Mouse (Mus musculus): ENCODE measurements around the gene Slc13a5. TPM values are rescaled to one million over a fixed set of nuclear protein-coding genes. Genes with fewer than 3 reads are reported as not detected.

Slc13a5 gene
- polyA plus RNA-seq, 1 experiment from 2014 or later = 2.0 TPM

- 81% methylated on average over 8 of the region's 8 CpGs for WGBS
- no peak for ATAC-seq (ENCODE audit: low FRiP score, low read depth)
- no peak overlapping the region for H3K4me3 ChIP-seq
Measured at GRCm38 (mm10) chr11:72245196-72245753, 21.7 kb downstream of the Slc13a5 start.

GRCm38 (mm10) chr11:72240062-72240860, 26.8 kb downstream of the Slc13a5 start:
- H3K4me1 ChIP-seq (replicated peaks) = no peaks in the 10 kb centered on the region
- no peaks in the 10 kb centered on the region for H3K27me3 ChIP-seq
- H3K36me3 ChIP-seq = no peaks in the 10 kb centered on the region
- H3K9me3 ChIP-seq = no peaks in the 10 kb centered on the region
- ATAC-seq (ENCODE audit: low FRiP score, low read depth) = no peak
- no peak overlapping the region for H3K9ac ChIP-seq
- WGBS = 73% methylated on average over 4 of the region's 4 CpGs
- no peak overlapping the region for H3K4me3 ChIP-seq
- no peak overlapping the region for H3K27ac ChIP-seq (replicated peaks)
- no peak overlapping the region for H3K4me2 ChIP-seq

More at GRCm38 (mm10) chr11:72245196-72245753, 21.7 kb downstream of the Slc13a5 start:
- no peak overlapping the region for H3K27ac ChIP-seq (replicated peaks)
- no peak overlapping the region for H3K9ac ChIP-seq
- no peaks in the 10 kb centered on the region for H3K36me3 ChIP-seq
- no peaks in the 10 kb centered on the region for H3K27me3 ChIP-seq
- no peaks in the 10 kb centered on the region for H3K9me3 ChIP-seq
- no peak overlapping the region for H3K4me2 ChIP-seq
- H3K4me1 ChIP-seq (replicated peaks) = no peaks in the 10 kb centered on the region

GRCm38 (mm10) chr11:72234013-72234412, 33.0 kb downstream of the Slc13a5 start:
- Histone ChIP-seq H3K27ac (replicated peaks) (no peak overlapping the region), H3K36me3 (no peaks in the 10 kb centered on the region), H3K9ac (no peak overlapping the region), H3K4me3 (no peak overlapping the region), H3K4me2 (no peak overlapping the region), H3K27me3 (no peaks in the 10 kb centered on the region), H3K4me1 (replicated peaks) (0 out of 2 replicates have a peak, but pooled peaks cover 4% of the 10 kb centered on the region), H3K9me3 (no peaks in the 10 kb centered on the region)
- WGBS = 60% methylated on average over 5 of the region's 5 CpGs
- ATAC-seq (ENCODE audit: low FRiP score, low read depth) = 0 out of 2 replicates have a peak, but pooled peaks have one; percentile 30

GRCm38 (mm10) chr11:72232991-72233390, 34.0 kb downstream of the Slc13a5 start:
- WGBS = 70% methylated on average over 1 of the region's 1 CpGs
- H3K27ac ChIP-seq (replicated peaks) = no peak overlapping the region
- H3K4me3 ChIP-seq = no peak overlapping the region
- no peaks in the 10 kb centered on the region for H3K36me3 ChIP-seq
- no peak overlapping the region for H3K4me2 ChIP-seq
- H3K27me3 ChIP-seq = no peaks in the 10 kb centered on the region
- H3K9ac ChIP-seq = no peak overlapping the region
- no peaks in the 10 kb centered on the region for H3K9me3 ChIP-seq
- ATAC-seq (ENCODE audit: low FRiP score, low read depth) = no peak
- 0 out of 2 replicates have a peak, but pooled peaks cover 4% of the 10 kb centered on the region for H3K4me1 ChIP-seq (replicated peaks)

GRCm38 (mm10) chr11:72232068-72232467, 35.0 kb downstream of the Slc13a5 start:
- Histone ChIP-seq H3K27ac (replicated peaks) (no peak overlapping the region), H3K9ac (no peak overlapping the region), H3K4me3 (no peak overlapping the region), H3K4me1 (replicated peaks) (0 out of 2 replicates have a peak, but pooled peaks cover 4% of the 10 kb centered on the region), H3K27me3 (no peaks in the 10 kb centered on the region), H3K9me3 (no peaks in the 10 kb centered on the region), H3K36me3 (no peaks in the 10 kb centered on the region), H3K4me2 (no peak overlapping the region)
- no peak for ATAC-seq (ENCODE audit: low FRiP score, low read depth)
- WGBS = 87% methylated on average over 7 of the region's 7 CpGs

- 92% methylated on average over 4 of the region's 4 CpGs for WGBS
- no peak overlapping the region for H3K4me2 ChIP-seq
- H3K4me1 ChIP-seq (replicated peaks) = peaks cover 11% of the 10 kb centered on the region
- H3K27ac ChIP-seq (replicated peaks) = no peak overlapping the region
- no peak overlapping the region for H3K9ac ChIP-seq
- H3K36me3 ChIP-seq = no peaks in the 10 kb centered on the region
- H3K4me3 ChIP-seq = no peak overlapping the region
- H3K27me3 ChIP-seq = no peaks in the 10 kb centered on the region
- no peaks in the 10 kb centered on the region for H3K9me3 ChIP-seq
- ATAC-seq (ENCODE audit: low FRiP score, low read depth) = no peak
Measured at GRCm38 (mm10) chr11:72228513-72228912, 38.5 kb downstream of the Slc13a5 start.

- WGBS = 89% methylated on average over 6 of the region's 6 CpGs
- Histone ChIP-seq H3K9me3 (no peaks in the 10 kb centered on the region), H3K4me2 (no peak overlapping the region), H3K27ac (replicated peaks) (0 out of 2 replicates have a peak overlapping the region, but pooled peaks have one; percentile 47), H3K4me1 (replicated peaks) (peaks cover 11% of the 10 kb centered on the region), H3K27me3 (no peaks in the 10 kb centered on the region), H3K4me3 (no peak overlapping the region), H3K36me3 (no peaks in the 10 kb centered on the region), H3K9ac (no peak overlapping the region)
- ATAC-seq (ENCODE audit: low FRiP score, low read depth) = no peak
Measured at GRCm38 (mm10) chr11:72226901-72227300, 40.1 kb downstream of the Slc13a5 start.

GRCm38 (mm10) chr11:72226020-72226791, 40.8 kb downstream of the Slc13a5 start:
- no peak overlapping the region for H3K9ac ChIP-seq
- peak overlapping the region; percentile 47 for H3K27ac ChIP-seq (replicated peaks)
- H3K4me1 ChIP-seq (replicated peaks) = peaks cover 11% of the 10 kb centered on the region
- no peaks in the 10 kb centered on the region for H3K27me3 ChIP-seq
- H3K36me3 ChIP-seq = no peaks in the 10 kb centered on the region
- no peak overlapping the region for H3K4me2 ChIP-seq
- 18% methylated on average over 10 of the region's 10 CpGs for WGBS
- peak; percentile 67 for ATAC-seq (ENCODE audit: low FRiP score, low read depth)
- H3K4me3 ChIP-seq = no peak overlapping the region
- no peaks in the 10 kb centered on the region for H3K9me3 ChIP-seq

GRCm38 (mm10) chr11:72224865-72225264, 42.2 kb downstream of the Slc13a5 start:
- no peak overlapping the region for H3K4me2 ChIP-seq
- H3K9ac ChIP-seq = no peak overlapping the region
- 15% methylated on average over 5 of the region's 5 CpGs for WGBS
- no peak overlapping the region for H3K27ac ChIP-seq (replicated peaks)
- no peaks in the 10 kb centered on the region for H3K9me3 ChIP-seq
- no peak overlapping the region for H3K4me3 ChIP-seq
- no peaks in the 10 kb centered on the region for H3K27me3 ChIP-seq
- H3K36me3 ChIP-seq = no peaks in the 10 kb centered on the region
- peaks cover 11% of the 10 kb centered on the region for H3K4me1 ChIP-seq (replicated peaks)
- no peak for ATAC-seq (ENCODE audit: low FRiP score, low read depth)

- no peak overlapping the region for H3K27ac ChIP-seq (replicated peaks)
- H3K4me1 ChIP-seq (replicated peaks) = peaks cover 11% of the 10 kb centered on the region
- H3K4me2 ChIP-seq = no peak overlapping the region
- WGBS = 84% methylated on average over 4 of the region's 4 CpGs
- H3K36me3 ChIP-seq = no peaks in the 10 kb centered on the region
- no peak for ATAC-seq (ENCODE audit: low FRiP score, low read depth)
- no peak overlapping the region for H3K9ac ChIP-seq
- no peaks in the 10 kb centered on the region for H3K9me3 ChIP-seq
- H3K27me3 ChIP-seq = no peaks in the 10 kb centered on the region
- no peak overlapping the region for H3K4me3 ChIP-seq
Measured at GRCm38 (mm10) chr11:72223414-72223813, 43.6 kb downstream of the Slc13a5 start.

- peaks cover 20% of the 10 kb centered on the region for H3K4me1 ChIP-seq (replicated peaks)
- no peak overlapping the region for H3K27ac ChIP-seq (replicated peaks)
- no peak overlapping the region for H3K9ac ChIP-seq
- 17% methylated on average over 6 of the region's 6 CpGs for WGBS
- no peaks in the 10 kb centered on the region for H3K36me3 ChIP-seq
- no peaks in the 10 kb centered on the region for H3K27me3 ChIP-seq
- no peak overlapping the region for H3K4me3 ChIP-seq
- no peak for ATAC-seq (ENCODE audit: low FRiP score, low read depth)
- H3K4me2 ChIP-seq = no peak overlapping the region
- H3K9me3 ChIP-seq = no peaks in the 10 kb centered on the region
Measured at GRCm38 (mm10) chr11:72221278-72221677, 45.7 kb downstream of the Slc13a5 start.

GRCm38 (mm10) chr11:72217116-72217515, 49.9 kb downstream of the Slc13a5 start:
- 0 out of 2 replicates have a peak, but pooled peaks cover 3% of the 10 kb centered on the region for H3K36me3 ChIP-seq
- 80% methylated on average over 5 of the region's 5 CpGs for WGBS
- no peak overlapping the region for H3K9ac ChIP-seq
- no peak overlapping the region for H3K4me3 ChIP-seq
- H3K27me3 ChIP-seq = no peaks in the 10 kb centered on the region
- no peak for ATAC-seq (ENCODE audit: low FRiP score, low read depth)
- peaks cover 33% of the 10 kb centered on the region for H3K4me1 ChIP-seq (replicated peaks)
- H3K27ac ChIP-seq (replicated peaks) = no peak overlapping the region
- peak overlapping the region; percentile 81 for H3K4me2 ChIP-seq
- no peaks in the 10 kb centered on the region for H3K9me3 ChIP-seq

Measured in hindbrain, embryonic 15.5 days (tissue).